Mouse (Mus musculus) heart, adult 8-10 months (tissue): ENCODE data around the gene Inka2. TPM values are rescaled to one million over a fixed set of nuclear protein-coding genes. Genes with fewer than 3 reads are reported as not detected.

ENCODE experiments used
- total RNA-seq, 4 experiments: library from RNA; stranded (reverse); gene quantifications; 2 replicates each; pipeline ENCODE4 v1.2.4; 2022

Gene Inka2
- total RNA-seq, 4 experiments from 2014 or later: 13.8 to 20.0 (median 16.1) TPM

Other genes starting within 250 kb of the Inka2 start
- 10 to 100 TPM in 2 of 4 experiments, 1 to 10 TPM in 2; 9.0 to 11.7 (median 10.7) TPM for gene Ddx20, start 17.0 kb upstream of the Inka2 start, total RNA-seq
- gene Rap1a, start 96.7 kb downstream of the Inka2 start, total RNA-seq: 100 to 1,000 TPM in 2 of 4 experiments, 10 to 100 TPM in 2; 86.5 to 102 (median 97.8) TPM
- gene Adora3, start 166.3 kb downstream of the Inka2 start, total RNA-seq: under 1 TPM in 3 of 4 experiments, not detected in 1; 0.25 to 0.44 (median 0.32) TPM
- under 1 TPM in 3 of 4 experiments, not detected in 1; 0.27 to 0.62 (median 0.41) TPM for gene Tmigd3, start 166.3 kb downstream of the Inka2 start, total RNA-seq
- gene I830077J02Rik, start 228.1 kb downstream of the Inka2 start, total RNA-seq: 1 to 10 TPM in 1 of 4 experiments, under 1 TPM in 3; 0.28 to 1.3 (median 0.42) TPM